Mouse (Mus musculus): ENCODE data around the gene Kpna1. TPM values are rescaled to one million over a fixed set of nuclear protein-coding genes. Genes with fewer than 3 reads are reported as not detected.

Kpna1 gene
- total and polyA plus RNA-seq, 3 experiments, result 18.7 to 128 (median 112) TPM

- DNase-seq, result no peak
- intact Hi-C loops (cut with DNase I), result no loop called here
- H3K4me1 ChIP-seq (ENCODE audit: control insufficient read depth, insufficient read depth, low read length), result no peaks in the 10 kb centered on the region
Observed at GRCm38 (mm10) chr16:36079916-36080315, 101.4 kb downstream of the Kpna1 start.

More at GRCm38 (mm10) chr16:36079916-36080315, 101.4 kb downstream of the Kpna1 start:
- over 99% methylated on average over 3 of the region's 3 CpGs for WGBS
- Histone ChIP-seq H3K9ac (ENCODE audit: low read depth, low read length) (no peak overlapping the region), H3K27ac (no peak overlapping the region), H3K4me3 (no peak overlapping the region), H3K36me3 (ENCODE audit: control insufficient read depth, insufficient read depth, low read length) (no peaks in the 10 kb centered on the region; the same call in 1 of the 2 replicates), H3K27me3 (ENCODE audit: control insufficient read depth, insufficient read depth, low read length) (no peaks in the 10 kb centered on the region), H3K79me2 (replicated peaks; ENCODE audit: control insufficient read depth, insufficient read depth, low read length) (peaks cover 4% of the 10 kb centered on the region)
- TF ChIP-seq EP300 (IDR thresholded peaks at IDR 0.05; ENCODE audit: insufficient read depth, low read depth, low read length), result no peak
- TF ChIP-seq POLR2A (IDR thresholded peaks at IDR 0.05; ENCODE audit: insufficient read depth, low read depth, low read length), result no peak
- no peak for TF ChIP-seq CTCF (IDR thresholded peaks at IDR 0.05)

Other genes with a start within 250 kb of the Kpna1 start
- 10 to 100 TPM; 49.9 to 61.9 TPM for gene Dirc2, start 209.4 kb upstream of the Kpna1 start, total RNA-seq (2021)
- gene Dirc2, start 209.4 kb upstream of the Kpna1 start, polyA plus RNA-seq (2012; rRNA removed), result 43.2 and 67.5 TPM in 2 replicates
- gene Hspbap1, start 208.4 kb upstream of the Kpna1 start, total RNA-seq (2021), result 1 to 10 TPM; 2.5 to 2.6 TPM
- gene Hspbap1, start 208.4 kb upstream of the Kpna1 start, polyA plus RNA-seq (2012; rRNA removed), result 2.1 and 3.1 TPM in 2 replicates
- gene Parp14, start 107.2 kb upstream of the Kpna1 start, total RNA-seq (2021), result 10 to 100 TPM in 1 of 2 experiments, 1 to 10 TPM in 1; 9.9 to 11.3 TPM
- gene Parp14, start 107.2 kb upstream of the Kpna1 start, polyA plus RNA-seq (2012; rRNA removed), result 3.8 and 5.9 TPM in 2 replicates
- gene Parp9, start 40.3 kb upstream of the Kpna1 start, total RNA-seq (2021), result 1 to 10 TPM; 9.3 to 9.8 TPM
- 6.5 and 11.1 TPM in 2 replicates for gene Parp9, start 40.3 kb upstream of the Kpna1 start, polyA plus RNA-seq (2012; rRNA removed)
- 1 to 10 TPM; 8.6 to 8.9 TPM for gene Dtx3l, start 39.6 kb upstream of the Kpna1 start, total RNA-seq (2021)
- gene Dtx3l, start 39.6 kb upstream of the Kpna1 start, polyA plus RNA-seq (2012; rRNA removed), result 5.9 and 8.9 TPM in 2 replicates
- gene Wdr5b, start 62.4 kb downstream of the Kpna1 start, total RNA-seq (2021), result 1 to 10 TPM; 2.7 to 2.8 TPM
- gene Wdr5b, start 62.4 kb downstream of the Kpna1 start, polyA plus RNA-seq (2012; rRNA removed), result 1.8 and 2.5 TPM in 2 replicates
- 100 to 1,000 TPM; 212 to 248 TPM for gene Fam162a, start 92.8 kb downstream of the Kpna1 start, total RNA-seq (2021)
- gene Fam162a, start 92.8 kb downstream of the Kpna1 start, polyA plus RNA-seq (2012; rRNA removed), result 95.0 and 98.5 TPM in 2 replicates
- 10 to 100 TPM; 31.1 to 33.3 TPM for gene Ccdc58, start 92.9 kb downstream of the Kpna1 start, total RNA-seq (2021)
- 14.0 and 24.2 TPM in 2 replicates for gene Ccdc58, start 92.9 kb downstream of the Kpna1 start, polyA plus RNA-seq (2012; rRNA removed)
- not detected for gene Csta1, start 152.5 kb downstream of the Kpna1 start, total RNA-seq (2021)
- not detected in 2 replicates for gene Csta1, start 152.5 kb downstream of the Kpna1 start, polyA plus RNA-seq (2012; rRNA removed)
- gene Stfa2l1, start 178.1 kb downstream of the Kpna1 start, total RNA-seq (2021), result not detected
- not detected in 2 replicates for gene Stfa2l1, start 178.1 kb downstream of the Kpna1 start, polyA plus RNA-seq (2012; rRNA removed)
- gene Gm5483, start 205.5 kb downstream of the Kpna1 start, total RNA-seq (2021), result not detected
- gene Gm5483, start 205.5 kb downstream of the Kpna1 start, polyA plus RNA-seq (2012; rRNA removed), result not detected in 2 replicates
- gene Gm5416, start 231.7 kb downstream of the Kpna1 start, total RNA-seq (2021), result not detected
- not detected in 2 replicates for gene Gm5416, start 231.7 kb downstream of the Kpna1 start, polyA plus RNA-seq (2012; rRNA removed)
- gene 2010005H15Rik, start 242.7 kb downstream of the Kpna1 start, total RNA-seq (2021), result not detected
- gene 2010005H15Rik, start 242.7 kb downstream of the Kpna1 start, polyA plus RNA-seq (2012; rRNA removed), result not detected in 2 replicates